Mouse (Mus musculus) myocyte (in vitro differentiated cells): Measurements from ENCODE around the gene Isoc2b.

Experiments used
- CEBPB ChIP-seq: IDR thresholded peaks from 2 replicates; pipeline ENCODE4 v1.6.1; 2011; ENCODE audit warnings: mild to moderate bottlenecking, moderate library complexity; ENCODE audit not compliant: poor library complexity, insufficient read depth, severe bottlenecking
- E2F4 ChIP-seq: IDR thresholded peaks from one replicate; pipeline ENCODE4 v1.6.1; 2011; ENCODE audit warnings: mild to moderate bottlenecking, control low read depth, moderate library complexity; ENCODE audit not compliant: insufficient read depth
- MAX ChIP-seq: IDR thresholded peaks from one replicate; pipeline ENCODE4 v1.6.1; 2011; ENCODE audit warnings: low read depth, mild to moderate bottlenecking, control low read depth
- MYOD1 ChIP-seq, 3 experiments: IDR thresholded peaks; one replicate each; pipeline ENCODE4 v1.6.1; 2011; ENCODE audit warnings: control low read depth in 2 of 3, low read depth in 2 of 3, mild to moderate bottlenecking in 2 of 3, moderate library complexity in 1 of 3; ENCODE audit not compliant: insufficient read length in 2 of 3, control insufficient read depth in 1 of 3
- MYOG ChIP-seq, 3 experiments: IDR thresholded peaks; one replicate each; pipeline ENCODE4 v1.6.1; 2011; ENCODE audit warnings: control low read depth in 2 of 3, low read depth in 2 of 3, mild to moderate bottlenecking in 2 of 3; ENCODE audit not compliant: insufficient read length in 2 of 3, control insufficient read depth in 1 of 3, insufficient read depth in 1 of 3
- POLR2A ChIP-seq: IDR thresholded peaks from one replicate; pipeline ENCODE4 v1.6.1; 2011; ENCODE audit warnings: low read depth, mild to moderate bottlenecking, control low read depth, moderate library complexity; ENCODE audit not compliant: insufficient read length
- POLR2AphosphoS2 ChIP-seq: IDR thresholded peaks from one replicate; pipeline ENCODE4 v1.6.1; 2011; ENCODE audit warnings: low read depth, control low read depth; ENCODE audit not compliant: insufficient read length
- REST ChIP-seq: IDR thresholded peaks from one replicate; pipeline ENCODE4 v1.6.1; 2011; ENCODE audit warnings: mild to moderate bottlenecking, control low read depth, moderate library complexity; ENCODE audit not compliant: insufficient read depth, insufficient read length
- SRF ChIP-seq: IDR thresholded peaks from one replicate; pipeline ENCODE4 v1.6.1; 2011; ENCODE audit warnings: low read depth; ENCODE audit not compliant: control insufficient read depth, insufficient read length
- TCF12 ChIP-seq: IDR thresholded peaks from one replicate; pipeline ENCODE4 v1.6.1; 2011; ENCODE audit warnings: mild to moderate bottlenecking, control low read depth; ENCODE audit not compliant: poor library complexity, insufficient read depth, severe bottlenecking
- TCF3 ChIP-seq: IDR thresholded peaks from one replicate; pipeline ENCODE4 v1.6.1; 2011; ENCODE audit warnings: low read depth, control low read depth; ENCODE audit not compliant: insufficient read length
- USF1 ChIP-seq: IDR thresholded peaks from one replicate; pipeline ENCODE4 v1.6.1; 2011; ENCODE audit warnings: low read depth, mild to moderate bottlenecking, control low read depth, moderate library complexity

- no peak for TF ChIP-seq TCF3
- no peak for TF ChIP-seq E2F4
- no peak for TF ChIP-seq USF1
- no peak for TF ChIP-seq TCF12
- no peak for TF ChIP-seq POLR2A
- no peak for TF ChIP-seq MYOG (IDR thresholded peaks at IDR 0.05; ENCODE audit: control insufficient read depth in 1 of 3, insufficient read depth in 1 of 3, insufficient read length in 2 of 3, low read depth in 2 of 3)
- no peak for TF ChIP-seq MAX
- no peak for TF ChIP-seq MYOD1 (IDR thresholded peaks at IDR 0.05; ENCODE audit: control insufficient read depth in 1 of 3, insufficient read length in 2 of 3, low read depth in 2 of 3)
- no peak for TF ChIP-seq REST
- no peak for TF ChIP-seq CEBPB
- TF ChIP-seq POLR2AphosphoS2: no peak
- no peak for TF ChIP-seq SRF
Measured at GRCm38 (mm10) chr7:4851315-4851688, 18.8 kb downstream of the Isoc2b start.
